Mouse (Mus musculus): ENCODE measurements around the gene Ugt1a6b.
A peak's percentile ranks its signal among the peaks of the same experiment; 100 is the strongest.

Gene Ugt1a6b

GRCm38 (mm10) chr1:88260604-88261377 lies 157.7 kb downstream of the Ugt1a6b start:
- no peak for DNase-seq (ENCODE audit: low spot score in 2 of 2)

DNA sequence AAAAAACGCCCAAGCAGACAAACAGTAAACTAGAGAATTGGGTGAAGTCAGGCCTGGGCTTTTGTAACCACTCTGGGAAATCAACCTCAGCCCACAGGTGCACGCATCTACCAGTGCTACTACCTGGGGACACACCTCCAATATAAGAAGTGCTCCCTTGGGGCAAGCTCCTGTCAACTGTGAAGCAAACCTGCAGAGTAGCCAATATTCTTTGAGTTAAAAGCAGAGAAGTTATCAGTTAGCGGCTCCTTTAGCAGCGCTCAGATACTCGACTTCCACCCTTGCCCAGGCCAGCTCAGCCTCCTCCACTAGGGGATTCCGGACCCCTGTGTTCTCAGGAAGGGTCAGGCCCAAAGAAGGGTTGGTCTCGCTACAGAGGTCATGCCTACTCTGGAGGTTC lies 158.7 kb downstream of the Ugt1a6b start:
- DNase-seq (ENCODE audit: low spot score in 2 of 2), result no peak

DNA sequence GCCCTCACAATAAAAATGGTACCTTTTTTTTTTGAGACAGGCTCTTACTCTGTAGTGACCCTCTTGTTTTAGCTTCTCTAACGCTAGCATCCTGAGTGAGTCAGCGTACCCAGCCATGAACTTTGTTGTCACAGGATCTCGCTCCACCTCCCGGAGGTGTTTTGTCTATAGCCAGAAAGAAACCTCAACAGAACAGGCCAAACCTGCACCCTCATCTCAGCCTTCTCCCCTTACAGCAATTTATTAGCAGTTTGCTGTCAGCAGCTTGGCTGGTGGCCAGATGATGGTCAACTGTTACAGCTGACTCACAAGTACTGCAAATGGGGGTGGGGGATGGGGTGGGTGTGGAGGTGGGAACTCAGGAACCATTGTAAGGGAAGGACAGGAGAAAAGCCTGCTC lies 159.2 kb downstream of the Ugt1a6b start:
- peak in 1 of 2 experiments; percentile 68 for DNase-seq (ENCODE audit: low spot score in 2 of 2)

DNA sequence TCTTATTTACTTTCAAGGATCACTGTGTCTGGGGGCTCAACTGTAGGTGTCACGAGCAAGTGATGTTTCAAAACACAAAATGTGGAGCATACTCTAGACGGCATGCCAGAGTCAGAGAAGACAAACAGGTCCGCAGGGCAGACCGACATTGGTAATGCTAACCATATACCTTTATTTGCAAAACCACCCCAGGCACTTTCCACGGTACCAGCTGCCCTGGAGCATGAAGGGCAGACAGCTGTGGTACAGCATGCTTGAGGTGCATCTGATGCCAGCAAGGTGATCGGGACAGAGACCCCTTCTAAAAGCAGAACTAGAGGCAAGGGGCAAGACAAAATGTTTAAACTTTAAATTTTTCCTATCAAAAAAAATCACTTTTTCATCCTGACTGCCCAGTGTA lies 159.9 kb downstream of the Ugt1a6b start:
- no peak for DNase-seq (ENCODE audit: low spot score in 2 of 2)

- DNase-seq (ENCODE audit: low spot score in 2 of 2), result no peak
Observed at GRCm38 (mm10) chr1:88263778-88264177, 160.7 kb downstream of the Ugt1a6b start.

DNA sequence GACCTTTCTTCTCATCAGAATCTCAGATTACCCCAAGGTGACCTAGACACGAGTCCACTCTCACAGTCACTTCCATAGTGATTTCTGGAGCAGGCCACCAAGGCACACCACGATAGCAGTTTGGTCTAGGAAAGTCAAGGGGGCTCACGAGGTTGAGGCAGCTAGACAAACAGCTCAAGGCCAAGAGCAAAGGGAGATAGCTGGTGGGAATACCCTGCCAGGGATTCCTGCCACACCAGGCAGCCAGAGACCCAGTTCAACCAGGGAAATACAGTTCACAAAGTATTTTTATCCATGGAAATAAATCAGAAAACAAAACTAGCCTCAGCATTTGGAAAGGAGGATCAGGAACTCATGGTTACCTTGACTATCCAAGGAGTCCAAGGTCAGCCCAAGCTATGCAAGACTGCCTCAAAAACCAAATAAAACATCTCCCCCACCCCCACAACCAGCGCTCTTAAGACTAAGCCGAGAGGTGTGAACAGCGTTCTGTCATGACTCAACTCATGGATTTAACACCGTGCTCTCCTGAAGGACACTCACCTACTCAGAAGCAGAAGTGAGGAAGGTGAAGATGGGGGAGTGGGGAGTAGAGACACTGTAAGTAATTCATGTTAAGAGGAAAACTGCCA lies 161.3 kb downstream of the Ugt1a6b start:
- no peak for DNase-seq (ENCODE audit: low spot score in 2 of 2)

GRCm38 (mm10) chr1:88264869-88265240 lies 161.8 kb downstream of the Ugt1a6b start:
- DNase-seq (ENCODE audit: low spot score in 2 of 2), result no peak

- no peak for DNase-seq (ENCODE audit: low spot score in 2 of 2)
Observed at GRCm38 (mm10) chr1:88266123-88266522, 163.1 kb downstream of the Ugt1a6b start.

- no peak for DNase-seq (ENCODE audit: low spot score in 2 of 2)
Observed at GRCm38 (mm10) chr1:88267489-88267888, 164.4 kb downstream of the Ugt1a6b start.

DNA sequence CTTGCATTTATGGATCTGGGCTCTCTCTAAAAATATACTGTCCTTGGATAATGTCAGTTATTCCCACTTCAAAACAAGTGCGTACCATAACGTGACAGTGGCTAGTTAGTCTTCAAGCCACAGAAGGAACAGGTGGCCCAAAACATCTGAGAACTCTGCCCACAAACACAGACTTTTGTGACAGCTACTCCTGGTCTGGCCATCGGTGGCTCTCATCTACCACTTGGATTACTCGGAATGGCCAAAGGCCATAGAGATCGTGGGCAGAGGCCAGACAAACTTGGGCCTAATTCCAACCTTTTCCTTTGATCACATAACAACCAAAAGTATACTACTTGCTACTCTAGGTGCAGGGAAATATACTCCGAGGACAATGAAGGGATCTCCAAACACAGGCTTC lies 165.0 kb downstream of the Ugt1a6b start:
- DNase-seq (ENCODE audit: low spot score in 2 of 2), result no peak

All from right cerebral cortex, adult 2 months (tissue).